Mouse (Mus musculus): ENCODE measurements around the gene Wdr95.

DNA sequence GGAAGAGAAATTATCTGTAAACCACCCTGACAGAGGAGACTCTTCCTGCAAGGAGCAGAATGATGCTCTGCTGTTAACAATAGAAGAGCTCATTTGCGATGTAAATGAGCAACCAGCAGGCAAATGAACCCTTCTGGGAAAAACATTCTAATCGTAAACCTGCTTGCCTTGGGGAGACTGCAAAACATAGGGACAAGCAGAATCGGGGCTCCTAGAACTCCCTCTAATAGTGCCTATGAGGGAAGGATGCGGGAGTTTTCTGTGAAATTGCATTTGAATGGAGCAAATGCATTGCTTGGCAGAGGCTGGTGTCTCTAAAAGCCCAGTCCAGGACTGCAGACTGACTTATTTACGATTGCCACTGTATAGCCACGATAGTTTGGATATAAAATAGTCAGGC, 32.8 kb upstream of the Wdr95 start:
- TF ChIP-seq CTCF (IDR thresholded peaks at IDR 0.05; ENCODE audit: low read depth, low read length) (no peak), POLR2A (IDR thresholded peaks at IDR 0.05; ENCODE audit: extremely low read depth, insufficient read depth, low read length) (no peak)

All from liver, adult 2 months (tissue).